Mouse (Mus musculus): ENCODE results near the gene Fam98c. TPM values are rescaled to one million over a fixed set of nuclear protein-coding genes. Genes with fewer than 3 reads are reported as not detected.

The Fam98c gene
- polyA plus RNA-seq, 1 experiment from 2014 or later, result 15.6 TPM

DNA sequence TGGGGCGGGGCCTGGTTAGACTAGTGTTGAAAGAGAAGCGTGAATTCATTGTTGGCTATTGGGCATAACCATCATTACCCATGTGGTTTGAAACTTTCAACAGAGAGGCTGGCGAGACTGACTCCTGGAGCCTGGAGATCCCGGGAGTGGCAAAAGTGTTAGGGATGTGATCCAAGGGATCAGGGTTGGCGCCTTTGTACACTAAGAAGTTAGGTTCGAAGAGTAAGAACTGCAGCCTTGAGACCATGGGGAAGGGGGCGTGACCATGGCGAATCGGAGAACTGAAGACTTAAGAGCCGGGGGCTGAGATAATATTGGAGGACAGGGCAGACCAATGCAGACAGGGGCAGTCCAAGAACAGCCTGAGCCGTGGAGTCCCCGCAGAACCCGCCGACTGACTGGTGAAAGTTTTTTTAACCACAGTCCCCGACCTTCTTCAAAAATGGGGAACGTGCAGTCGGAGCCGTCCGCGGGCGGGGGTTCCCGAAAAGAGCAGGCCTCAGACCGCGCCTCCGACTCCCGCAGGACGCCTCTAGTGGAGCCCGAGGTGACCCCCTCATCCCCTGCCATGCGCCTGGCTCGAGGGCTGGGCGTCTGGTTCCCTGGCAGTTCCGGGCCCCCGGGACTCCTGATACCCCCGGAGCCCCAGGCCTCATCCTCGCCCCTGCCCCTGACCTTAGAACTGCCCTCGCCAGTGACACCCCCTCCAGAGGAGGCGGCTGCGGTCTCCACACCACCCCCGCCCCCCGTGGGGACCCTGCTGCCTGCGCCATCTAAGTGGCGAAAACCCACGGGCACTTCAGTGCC is 14.9 kb upstream of the Fam98c start:
- peak overlapping the region; percentile 62 for H3K4me3 ChIP-seq
- ATAC-seq (replicated peaks; ENCODE audit: insufficient number of reproducible peaks, insufficient read depth, low FRiP score, low read depth), result no peak
- H3K9ac ChIP-seq, result peak overlapping the region; percentile 60
- H3K36me3 ChIP-seq, result peaks cover 29% of the 10 kb centered on the region
- H3K27ac ChIP-seq, result no peak overlapping the region
- peaks cover 52% of the 10 kb centered on the region for H3K27me3 ChIP-seq
- H3K9me3 ChIP-seq (replicated peaks), result no peaks in the 10 kb centered on the region
- H3K4me1 ChIP-seq (replicated peaks), result peaks cover 42% of the 10 kb centered on the region
- H3K4me2 ChIP-seq, result peak overlapping the region; percentile 88
- 3% methylated on average over 43 of the region's 43 CpGs for WGBS

DNA sequence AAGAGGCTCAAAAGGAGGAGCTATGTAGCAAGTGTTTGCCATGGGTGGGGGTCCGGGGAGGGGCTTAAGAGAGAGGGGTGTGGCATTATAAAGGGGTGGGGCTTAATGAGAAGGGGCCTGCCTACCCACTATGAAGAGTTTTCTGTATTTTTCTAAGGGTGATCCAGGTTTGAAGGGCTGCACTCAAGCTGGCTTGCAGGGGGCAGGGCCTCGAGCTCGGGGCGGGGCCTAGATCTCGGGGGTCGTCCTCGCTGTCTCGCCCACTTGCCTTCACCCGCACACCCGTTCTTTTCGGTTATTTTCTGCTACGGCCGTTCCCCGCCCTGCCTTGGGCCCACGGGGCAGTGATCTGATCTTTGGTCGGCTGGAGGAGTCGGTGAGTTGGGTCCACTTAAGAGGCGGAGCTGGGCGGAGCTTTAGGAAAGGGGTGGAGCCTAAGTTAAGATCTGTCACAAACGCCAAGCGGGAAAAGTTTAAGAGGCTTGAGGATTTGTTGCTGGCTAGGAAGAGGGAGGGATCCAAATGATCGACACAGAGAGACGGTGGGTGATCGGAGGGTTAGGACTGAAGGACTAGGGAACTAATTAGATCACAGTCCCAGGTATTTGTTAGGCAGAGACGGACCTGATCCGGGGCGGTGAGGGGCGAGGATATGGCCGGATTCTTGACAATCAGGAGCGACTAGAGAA is 14.2 kb upstream of the Fam98c start, which contains the start of the genes Ggn and Spred3:
Gene Ggn, plus strand, starts transcription at position 145 of the 689 bp plus-strand sequence.
Gene Spred3, minus strand, starts transcription at position 346 of the 689 bp plus-strand sequence.
- H3K27ac ChIP-seq, result peak within 1 kb of the TSS; percentile 77
- H3K4me2 ChIP-seq, result peak within 1 kb of the TSS; percentile 88
- peak within 1 kb of the TSS; percentile 60 for H3K9ac ChIP-seq
- no peaks in the 10 kb centered on the region for H3K9me3 ChIP-seq (replicated peaks)
- ATAC-seq (replicated peaks; ENCODE audit: insufficient number of reproducible peaks, insufficient read depth, low FRiP score, low read depth), result peak; percentile 15; the same call in 1 of the 2 replicates
- WGBS, result under 1% methylated on average over 30 of the region's 30 CpGs
- H3K4me1 ChIP-seq (replicated peaks), result peaks cover 42% of the 10 kb centered on the region
- H3K27me3 ChIP-seq, result peaks cover 52% of the 10 kb centered on the region
- H3K4me3 ChIP-seq, result peak within 1 kb of the TSS; percentile 62
- H3K36me3 ChIP-seq, result peaks cover 22% of the 10 kb centered on the region

DNA sequence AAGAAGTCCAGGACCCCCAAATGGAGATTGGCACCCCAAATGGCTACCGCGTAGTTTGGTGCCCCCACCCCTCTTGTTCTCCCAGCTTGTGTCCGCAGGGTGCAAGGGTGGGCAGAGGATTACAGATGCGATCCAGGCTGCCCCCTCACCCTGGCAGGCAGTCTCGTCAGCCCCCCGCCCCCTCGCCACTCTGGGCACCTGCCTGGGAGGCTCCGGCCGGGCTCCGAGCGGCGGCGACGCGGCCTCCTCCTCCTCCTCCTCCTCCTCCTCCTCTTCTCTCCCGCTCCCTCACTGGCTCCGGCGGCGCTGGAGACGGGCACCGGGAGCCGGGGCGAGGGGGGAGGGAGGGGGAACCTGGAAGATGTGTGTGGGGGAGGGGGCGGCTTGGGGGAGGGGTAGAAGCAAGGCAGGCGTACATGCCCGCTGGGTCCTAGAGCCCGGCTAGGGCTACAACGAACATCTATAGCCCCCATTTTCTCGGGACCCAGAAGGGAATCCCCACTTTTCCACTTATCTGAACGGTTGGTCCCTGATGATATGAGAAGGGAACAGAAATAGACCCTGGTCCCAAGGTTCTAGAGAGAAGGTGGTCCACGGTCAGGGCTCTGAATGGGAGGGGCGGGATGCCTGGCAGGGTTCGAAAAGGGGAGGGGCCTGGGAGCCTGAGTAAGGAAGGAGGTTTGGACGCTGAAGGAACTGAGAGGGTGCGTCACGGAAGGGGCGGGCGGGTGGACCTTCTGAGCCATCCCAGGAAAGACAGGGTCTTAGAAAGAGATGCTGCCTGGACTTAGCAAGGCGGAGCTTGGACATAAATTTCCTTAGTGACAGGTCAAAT is 13.4 kb upstream of the Fam98c start:
- peaks cover 42% of the 10 kb centered on the region for H3K4me1 ChIP-seq (replicated peaks)
- H3K9me3 ChIP-seq (replicated peaks), result no peaks in the 10 kb centered on the region
- H3K4me2 ChIP-seq, result peak overlapping the region; percentile 88
- H3K9ac ChIP-seq, result peak overlapping the region; percentile 60
- peak; percentile 86 for ATAC-seq (replicated peaks; ENCODE audit: insufficient number of reproducible peaks, insufficient read depth, low FRiP score, low read depth)
- H3K4me3 ChIP-seq, result peak overlapping the region; percentile 62
- peak overlapping the region; percentile 77 for H3K27ac ChIP-seq
- under 1% methylated on average over 31 of the region's 39 CpGs for WGBS
- H3K27me3 ChIP-seq, result peaks cover 52% of the 10 kb centered on the region
- peaks cover 14% of the 10 kb centered on the region for H3K36me3 ChIP-seq

DNA sequence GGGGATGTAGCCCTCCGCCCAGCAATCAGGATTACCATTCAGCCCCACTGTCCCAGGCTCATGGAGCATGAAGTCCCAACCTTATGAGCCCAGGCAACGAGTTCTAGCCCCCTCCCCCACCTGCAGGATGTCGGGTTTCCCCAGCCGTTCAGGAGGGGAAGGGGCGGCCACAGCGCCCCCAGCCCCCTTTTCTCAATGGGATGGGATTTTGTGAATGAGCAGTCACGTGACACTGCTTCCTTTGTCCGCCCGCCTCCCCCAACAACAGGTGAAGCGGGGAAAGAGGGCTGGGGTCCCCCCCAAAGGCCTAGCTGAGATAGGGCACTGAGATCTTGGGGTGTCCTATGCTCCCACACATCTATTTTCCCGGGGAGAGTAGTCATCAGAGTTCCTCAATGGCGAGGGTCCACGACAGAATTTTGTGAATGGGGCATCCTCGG is 12.8 kb upstream of the Fam98c start:
- no peak overlapping the region for H3K27ac ChIP-seq
- H3K4me1 ChIP-seq (replicated peaks), result peaks cover 42% of the 10 kb centered on the region
- ATAC-seq (replicated peaks; ENCODE audit: insufficient number of reproducible peaks, insufficient read depth, low FRiP score, low read depth), result no peak
- no peaks in the 10 kb centered on the region for H3K9me3 ChIP-seq (replicated peaks)
- peak overlapping the region; percentile 60; the same call in 1 of the 2 replicates for H3K9ac ChIP-seq
- peaks cover 47% of the 10 kb centered on the region for H3K27me3 ChIP-seq
- H3K4me3 ChIP-seq, result peak overlapping the region; percentile 62
- under 1% methylated on average over 14 of the region's 14 CpGs for WGBS
- peak overlapping the region; percentile 88 for H3K4me2 ChIP-seq
- peaks cover 8% of the 10 kb centered on the region for H3K36me3 ChIP-seq

DNA sequence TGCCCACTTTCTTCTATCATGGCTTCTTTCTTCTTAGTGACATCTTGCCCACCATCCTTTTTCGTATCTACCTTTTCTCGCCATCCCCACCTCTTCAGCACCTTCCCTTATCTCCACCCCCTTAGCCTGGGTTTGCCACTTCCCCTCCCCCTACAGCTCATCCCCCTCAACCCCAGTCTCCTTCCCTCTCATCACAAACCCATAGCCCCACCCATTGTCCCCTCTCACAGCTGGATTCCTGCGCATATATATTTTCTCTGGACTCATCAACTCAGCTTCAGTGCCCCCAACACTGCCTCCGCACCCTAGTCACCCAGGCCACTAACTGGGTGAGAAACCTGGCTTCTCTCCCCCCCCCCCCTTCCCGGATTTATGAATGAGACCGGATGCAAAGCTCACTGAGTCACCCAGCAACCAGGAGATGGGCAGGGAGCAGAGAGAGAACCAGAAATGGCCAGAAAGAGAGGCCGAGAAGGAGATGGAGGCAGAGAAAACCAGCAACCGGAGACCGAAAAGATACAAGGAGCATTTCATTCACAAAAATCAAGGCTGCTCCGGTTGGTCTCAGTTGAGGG is 12.2 kb upstream of the Fam98c start:
- Histone ChIP-seq H3K27me3 (peaks cover 41% of the 10 kb centered on the region), H3K9ac (0 out of 2 replicates have a peak overlapping the region, but pooled peaks have one; percentile 60)

DNA sequence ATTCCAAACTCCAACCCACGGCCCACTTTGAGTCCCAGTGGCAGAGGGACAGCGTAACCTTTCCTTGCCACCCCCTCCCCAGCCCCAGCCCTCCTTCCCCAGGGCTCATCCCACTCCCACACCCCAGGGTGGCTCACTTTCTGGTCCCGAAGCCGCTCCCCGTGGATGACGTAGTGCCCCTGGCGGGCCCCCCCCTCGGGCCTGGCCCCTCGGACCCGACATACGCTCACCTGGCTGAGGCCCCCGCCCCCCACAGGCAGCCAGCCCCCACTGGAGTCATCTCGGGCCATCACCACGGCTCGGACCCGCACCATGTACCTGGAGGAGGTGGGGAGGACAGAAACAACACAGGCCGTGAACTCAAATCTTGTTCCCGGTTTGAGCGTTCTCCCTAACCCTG is 11.6 kb upstream of the Fam98c start:
- no peak overlapping the region for H3K4me3 ChIP-seq
- peaks cover 35% of the 10 kb centered on the region for H3K27me3 ChIP-seq

More for the DNA sequence above, 12.2 kb upstream of the Fam98c start:
- Histone ChIP-seq H3K4me1 (replicated peaks) (peaks cover 43% of the 10 kb centered on the region), H3K4me3 (peak overlapping the region; percentile 62), H3K27ac (no peak overlapping the region), H3K36me3 (peaks cover 2% of the 10 kb centered on the region; the same call in 1 of the 2 replicates), H3K9me3 (replicated peaks) (no peaks in the 10 kb centered on the region), H3K4me2 (peak overlapping the region; percentile 88)
- no peak for ATAC-seq (replicated peaks; ENCODE audit: insufficient number of reproducible peaks, insufficient read depth, low FRiP score, low read depth)
- 5% methylated on average over 10 of the region's 10 CpGs for WGBS

DNA sequence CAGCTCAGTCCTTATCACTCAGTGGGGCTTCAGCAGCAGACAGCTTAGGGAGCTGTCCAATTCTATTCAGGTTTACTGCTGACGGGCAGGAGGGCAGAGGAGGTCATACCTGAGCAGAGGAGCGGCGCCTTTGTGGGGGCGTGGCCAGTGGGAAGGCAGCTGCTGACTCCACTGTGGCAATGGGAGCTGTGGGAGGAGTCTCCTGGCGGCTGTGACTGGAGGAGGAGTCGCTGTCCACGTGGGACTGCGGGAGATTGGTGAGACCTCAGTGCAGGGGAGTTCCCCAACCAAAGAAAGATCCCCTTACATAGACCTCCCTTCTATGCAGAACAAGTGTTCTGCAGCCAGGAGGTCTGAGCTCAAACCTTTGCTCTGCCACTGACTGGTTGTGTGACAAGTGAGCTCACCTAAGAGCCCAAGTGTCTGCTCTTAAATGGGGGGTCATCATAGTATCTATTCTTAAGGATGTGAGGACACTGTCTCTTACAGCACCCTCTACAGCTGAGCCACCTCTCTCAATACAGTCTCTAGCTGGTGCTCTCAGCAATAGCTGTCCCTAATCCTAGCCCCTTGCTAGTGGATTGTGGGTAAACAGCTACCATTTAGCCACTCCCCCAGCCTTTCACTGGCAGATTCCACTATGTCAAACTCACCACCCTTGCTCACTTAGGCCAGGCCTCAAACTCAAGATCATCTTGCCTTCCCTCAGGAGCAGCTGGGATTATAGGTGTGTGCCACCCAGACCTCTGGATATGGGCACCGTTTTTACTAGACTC is 6.9 kb upstream of the Fam98c start:
- Histone ChIP-seq H3K27me3 (peaks cover 25% of the 10 kb centered on the region), H3K36me3 (no peaks in the 10 kb centered on the region; the same call in 1 of the 2 replicates), H3K9me3 (replicated peaks) (no peaks in the 10 kb centered on the region), H3K4me3 (no peak overlapping the region), H3K27ac (no peak overlapping the region), H3K4me2 (no peak overlapping the region), H3K4me1 (replicated peaks) (peaks cover 7% of the 10 kb centered on the region), H3K9ac (no peak overlapping the region)
- WGBS, result 12% methylated on average over 9 of the region's 9 CpGs
- no peak; the same call in 1 of the 2 replicates for ATAC-seq (replicated peaks; ENCODE audit: insufficient number of reproducible peaks, insufficient read depth, low FRiP score, low read depth)

More for the DNA sequence above, 11.6 kb upstream of the Fam98c start:
- no peaks in the 10 kb centered on the region for H3K36me3 ChIP-seq
- H3K27ac ChIP-seq, result no peak overlapping the region
- peaks cover 47% of the 10 kb centered on the region for H3K4me1 ChIP-seq (replicated peaks)
- no peaks in the 10 kb centered on the region for H3K9me3 ChIP-seq (replicated peaks)
- no peak overlapping the region for H3K9ac ChIP-seq
- 0 out of 2 replicates have a peak overlapping the region, but pooled peaks have one; percentile 10 for H3K4me2 ChIP-seq
- no peak for ATAC-seq (replicated peaks; ENCODE audit: insufficient number of reproducible peaks, insufficient read depth, low FRiP score, low read depth)
- WGBS, result 27% methylated on average over 19 of the region's 19 CpGs

DNA sequence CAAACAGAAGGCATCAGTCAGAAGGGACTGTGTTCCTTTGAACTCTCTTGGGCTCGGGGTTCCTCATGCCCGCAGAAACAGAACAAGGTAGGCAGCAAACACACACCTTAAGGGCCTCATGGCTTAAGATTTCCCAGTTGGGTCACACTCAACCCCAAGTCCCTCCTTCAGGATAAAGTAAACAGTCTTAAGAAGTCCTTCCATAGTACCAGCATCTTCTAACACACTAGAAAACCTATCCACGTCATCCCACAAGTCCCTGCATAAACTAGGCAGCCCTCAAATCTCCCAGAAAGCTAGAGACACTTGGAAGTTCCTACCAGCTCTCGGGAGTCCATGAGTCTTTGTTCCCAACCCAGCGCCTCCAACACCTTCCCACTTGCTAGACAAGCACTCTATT is 6.3 kb upstream of the Fam98c start:
- no peak for ATAC-seq (replicated peaks; ENCODE audit: insufficient number of reproducible peaks, insufficient read depth, low FRiP score, low read depth)
- Histone ChIP-seq H3K36me3 (no peaks in the 10 kb centered on the region; the same call in 1 of the 2 replicates), H3K4me1 (replicated peaks) (peaks cover 7% of the 10 kb centered on the region), H3K27me3 (peaks cover 27% of the 10 kb centered on the region), H3K9ac (no peak overlapping the region), H3K9me3 (replicated peaks) (no peaks in the 10 kb centered on the region), H3K4me3 (no peak overlapping the region), H3K27ac (no peak overlapping the region), H3K4me2 (no peak overlapping the region)
- WGBS, result 64% methylated on average over 5 of the region's 5 CpGs

DNA sequence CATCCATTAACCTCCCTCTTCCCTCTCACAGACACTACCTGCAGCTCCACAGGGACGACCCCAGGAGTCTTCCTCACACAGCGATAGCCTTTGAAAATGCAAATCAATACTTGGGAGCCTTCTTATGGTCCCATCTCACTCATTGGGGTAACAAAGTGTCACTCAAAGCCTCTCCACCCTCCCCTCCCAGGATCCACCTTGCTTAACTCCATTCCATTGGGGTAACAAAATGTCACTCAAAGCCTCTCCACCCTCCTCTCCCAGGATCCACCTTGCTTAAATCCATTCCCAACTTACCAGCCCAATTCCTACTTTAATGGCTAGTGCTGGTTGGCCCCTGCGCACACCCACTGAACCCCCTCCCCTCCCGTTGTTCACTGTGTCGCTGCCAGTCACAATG is 2.2 kb upstream of the Fam98c start:
- Histone ChIP-seq H3K27ac (no peak overlapping the region), H3K4me3 (no peak overlapping the region), H3K9me3 (replicated peaks) (no peaks in the 10 kb centered on the region), H3K9ac (no peak overlapping the region), H3K36me3 (peaks cover 7% of the 10 kb centered on the region), H3K4me1 (replicated peaks) (peaks cover 17% of the 10 kb centered on the region), H3K4me2 (no peak overlapping the region), H3K27me3 (peaks cover 27% of the 10 kb centered on the region)
- ATAC-seq (replicated peaks; ENCODE audit: insufficient number of reproducible peaks, insufficient read depth, low FRiP score, low read depth), result no peak
- WGBS, result 2% methylated on average over 5 of the region's 5 CpGs
